Mouse (Mus musculus): ENCODE results near the gene Crybb1. TPM values are rescaled to one million over a fixed set of nuclear protein-coding genes. Genes with fewer than 3 reads are reported as not detected.

Gene Crybb1
- polyA plus RNA-seq, 1 experiment = 1.6 TPM

GRCm38 (mm10) chr5:112296404-112297181, 41.0 kb downstream of the Crybb1 start:
- no peak for TF ChIP-seq CTCF (IDR thresholded peaks at IDR 0.05; ENCODE audit: borderline replicate concordance, extremely low read depth, insufficient read depth, insufficient read length)
- no peak for TF ChIP-seq POLR2A (IDR thresholded peaks at IDR 0.05; ENCODE audit: borderline replicate concordance, extremely low read depth, insufficient read depth, insufficient read length, poor library complexity, severe bottlenecking)

GRCm38 (mm10) chr5:112297257-112297656, 41.6 kb downstream of the Crybb1 start:
- no peak for TF ChIP-seq POLR2A (IDR thresholded peaks at IDR 0.05; ENCODE audit: borderline replicate concordance, extremely low read depth, insufficient read depth, insufficient read length, poor library complexity, severe bottlenecking)
- no peak for TF ChIP-seq CTCF (IDR thresholded peaks at IDR 0.05; ENCODE audit: borderline replicate concordance, extremely low read depth, insufficient read depth, insufficient read length)
- DNase-seq (ENCODE audit: low read depth) = no peak

More at GRCm38 (mm10) chr5:112296404-112297181, 41.0 kb downstream of the Crybb1 start:
- no peak for DNase-seq (ENCODE audit: low read depth)

- TF ChIP-seq POLR2A (IDR thresholded peaks at IDR 0.05; ENCODE audit: borderline replicate concordance, extremely low read depth, insufficient read depth, insufficient read length, poor library complexity, severe bottlenecking) (no peak), CTCF (IDR thresholded peaks at IDR 0.05; ENCODE audit: borderline replicate concordance, extremely low read depth, insufficient read depth, insufficient read length) (no peak)
- no peak for DNase-seq (ENCODE audit: low read depth)
Measured at GRCm38 (mm10) chr5:112298226-112298988, 42.8 kb downstream of the Crybb1 start.

- no peak for DNase-seq (ENCODE audit: low read depth)
- no peak for TF ChIP-seq POLR2A (IDR thresholded peaks at IDR 0.05; ENCODE audit: borderline replicate concordance, extremely low read depth, insufficient read depth, insufficient read length, poor library complexity, severe bottlenecking)
- no peak for TF ChIP-seq CTCF (IDR thresholded peaks at IDR 0.05; ENCODE audit: borderline replicate concordance, extremely low read depth, insufficient read depth, insufficient read length)
Measured at GRCm38 (mm10) chr5:112299399-112299798, 43.8 kb downstream of the Crybb1 start.

GRCm38 (mm10) chr5:112300112-112300511, 44.5 kb downstream of the Crybb1 start:
- TF ChIP-seq POLR2A (IDR thresholded peaks at IDR 0.05; ENCODE audit: borderline replicate concordance, extremely low read depth, insufficient read depth, insufficient read length, poor library complexity, severe bottlenecking) (no peak), CTCF (IDR thresholded peaks at IDR 0.05; ENCODE audit: borderline replicate concordance, extremely low read depth, insufficient read depth, insufficient read length) (no peak)
- DNase-seq (ENCODE audit: low read depth) = no peak

GRCm38 (mm10) chr5:112300721-112301308, 45.2 kb downstream of the Crybb1 start:
- no peak for TF ChIP-seq POLR2A (IDR thresholded peaks at IDR 0.05; ENCODE audit: borderline replicate concordance, extremely low read depth, insufficient read depth, insufficient read length, poor library complexity, severe bottlenecking)
- no peak for TF ChIP-seq CTCF (IDR thresholded peaks at IDR 0.05; ENCODE audit: borderline replicate concordance, extremely low read depth, insufficient read depth, insufficient read length)
- no peak for DNase-seq (ENCODE audit: low read depth)

GRCm38 (mm10) chr5:112301694-112302093, 46.1 kb downstream of the Crybb1 start:
- DNase-seq (ENCODE audit: low read depth) = no peak
- TF ChIP-seq CTCF (IDR thresholded peaks at IDR 0.05; ENCODE audit: borderline replicate concordance, extremely low read depth, insufficient read depth, insufficient read length) (no peak), POLR2A (IDR thresholded peaks at IDR 0.05; ENCODE audit: borderline replicate concordance, extremely low read depth, insufficient read depth, insufficient read length, poor library complexity, severe bottlenecking) (no peak)

- no peak for TF ChIP-seq CTCF (IDR thresholded peaks at IDR 0.05; ENCODE audit: borderline replicate concordance, extremely low read depth, insufficient read depth, insufficient read length)
- no peak for TF ChIP-seq POLR2A (IDR thresholded peaks at IDR 0.05; ENCODE audit: borderline replicate concordance, extremely low read depth, insufficient read depth, insufficient read length, poor library complexity, severe bottlenecking)
- no peak for DNase-seq (ENCODE audit: low read depth)
Measured at GRCm38 (mm10) chr5:112302310-112302709, 46.7 kb downstream of the Crybb1 start.

- TF ChIP-seq CTCF (IDR thresholded peaks at IDR 0.05; ENCODE audit: borderline replicate concordance, extremely low read depth, insufficient read depth, insufficient read length) = no peak
- no peak for TF ChIP-seq POLR2A (IDR thresholded peaks at IDR 0.05; ENCODE audit: borderline replicate concordance, extremely low read depth, insufficient read depth, insufficient read length, poor library complexity, severe bottlenecking)
Measured at GRCm38 (mm10) chr5:112305842-112306241, 50.2 kb downstream of the Crybb1 start.

GRCm38 (mm10) chr5:112313222-112313885, 57.7 kb downstream of the Crybb1 start:
- TF ChIP-seq POLR2A (IDR thresholded peaks at IDR 0.05; ENCODE audit: borderline replicate concordance, extremely low read depth, insufficient read depth, insufficient read length, poor library complexity, severe bottlenecking) = no peak
- TF ChIP-seq CTCF (IDR thresholded peaks at IDR 0.05; ENCODE audit: borderline replicate concordance, extremely low read depth, insufficient read depth, insufficient read length) = no peak
- peak; percentile 47 for DNase-seq (ENCODE audit: low read depth)

More at GRCm38 (mm10) chr5:112305842-112306241, 50.2 kb downstream of the Crybb1 start:
- no peak for DNase-seq (ENCODE audit: low read depth)

- DNase-seq (ENCODE audit: low read depth) = no peak
- TF ChIP-seq CTCF (IDR thresholded peaks at IDR 0.05; ENCODE audit: borderline replicate concordance, extremely low read depth, insufficient read depth, insufficient read length) (no peak), POLR2A (IDR thresholded peaks at IDR 0.05; ENCODE audit: borderline replicate concordance, extremely low read depth, insufficient read depth, insufficient read length, poor library complexity, severe bottlenecking) (no peak)
Measured at GRCm38 (mm10) chr5:112316468-112316867, 60.9 kb downstream of the Crybb1 start.
